Mouse (Mus musculus) megakaryocyte, embryonic 14.5 days (primary cell): ENCODE results near the gene Hcst. TPM values are rescaled to one million over a fixed set of nuclear protein-coding genes. Genes with fewer than 3 reads are reported as not detected.
A peak's percentile ranks its signal among the peaks of the same experiment; 100 is the strongest.

Experiments used
- H3K27me3 ChIP-seq: replicated peaks from 2 replicates; pipeline ENCODE3; 2012; ENCODE audit warnings: inconsistent platforms
- H3K36me3 ChIP-seq: replicated peaks from 2 replicates; pipeline ENCODE3; 2012; ENCODE audit warnings: low read length, inconsistent platforms, mixed read lengths
- H3K4me1 ChIP-seq: 2 replicates; pipeline ENCODE4 v1.6.1; 2012; ENCODE audit warnings: inconsistent platforms
- H3K4me3 ChIP-seq: replicated peaks from 2 replicates; pipeline ENCODE3; 2012; ENCODE audit warnings: moderate library complexity, mild to moderate bottlenecking, inconsistent platforms
- H3K9me3 ChIP-seq: 2 replicates; pipeline ENCODE4 v1.6.1; 2012; ENCODE audit warnings: inconsistent platforms
- FLI1 ChIP-seq: IDR thresholded peaks from 2 replicates; pipeline ENCODE4 v1.6.1; 2012; ENCODE audit warnings: low read length, inconsistent platforms, mixed read lengths
- GATA1 ChIP-seq: IDR thresholded peaks from 3 replicates; pipeline ENCODE4 v1.6.1; 2012; ENCODE audit warnings: mixed read lengths, low read length, inconsistent platforms, borderline replicate concordance
- polyA plus RNA-seq: library from polyadenylated mRNA; stranded (reverse); fragments of >175 nt; gene quantifications from 2 replicates; pipeline ENCODE4 v1.2.3, GENCODE M21; 2012; ENCODE audit warnings: low replicate concordance; ENCODE audit not compliant: insufficient read depth

The Hcst gene
- polyA plus RNA-seq, 1 experiment, result 11.1 TPM

- Histone ChIP-seq H3K4me1 (peaks cover 79% of the 10 kb centered on the region), H3K36me3 (no peaks in the 10 kb centered on the region), H3K4me3 (peak overlapping the region; percentile 94), H3K9me3 (0 out of 2 replicates have a peak, but pooled peaks cover 2% of the 10 kb centered on the region), H3K27me3 (no peaks in the 10 kb centered on the region)
- TF ChIP-seq FLI1 (no peak), GATA1 (no peak)
These were observed 1.8 kb downstream of the Hcst start for GRCm38 (mm10) chr7:30417856-30418255.

- Histone ChIP-seq H3K4me1 (peaks cover 78% of the 10 kb centered on the region), H3K9me3 (0 out of 2 replicates have a peak, but pooled peaks cover 2% of the 10 kb centered on the region), H3K27me3 (no peaks in the 10 kb centered on the region), H3K36me3 (no peaks in the 10 kb centered on the region), H3K4me3 (peak within 1 kb of the TSS; percentile 82)
- TF ChIP-seq GATA1 (no peak), FLI1 (no peak)
These were observed 6.1 kb downstream of the Hcst start, which contains the start of gene Tyrobp for GRCm38 (mm10) chr7:30413596-30413995. Gene Tyrobp, plus strand, starts transcription at chr7:30413760.

GRCm38 (mm10) chr7:30412735-30413147, 6.9 kb downstream of the Hcst start:
- Histone ChIP-seq H3K4me3 (peak overlapping the region; percentile 72), H3K9me3 (0 out of 2 replicates have a peak, but pooled peaks cover 2% of the 10 kb centered on the region), H3K27me3 (no peaks in the 10 kb centered on the region), H3K4me1 (peaks cover 73% of the 10 kb centered on the region), H3K36me3 (no peaks in the 10 kb centered on the region)
- TF ChIP-seq FLI1, result no peak
- no peak for TF ChIP-seq GATA1

- TF ChIP-seq FLI1, result no peak
- TF ChIP-seq GATA1, result no peak
- Histone ChIP-seq H3K4me3 (no peak overlapping the region), H3K9me3 (peaks cover 4% of the 10 kb centered on the region), H3K27me3 (no peaks in the 10 kb centered on the region), H3K4me1 (peaks cover 64% of the 10 kb centered on the region), H3K36me3 (no peaks in the 10 kb centered on the region)
These were observed 8.6 kb downstream of the Hcst start for GRCm38 (mm10) chr7:30411023-30411422.

- H3K4me1 ChIP-seq, result peaks cover 63% of the 10 kb centered on the region
- H3K9me3 ChIP-seq, result peaks cover 6% of the 10 kb centered on the region
- TF ChIP-seq GATA1 (no peak), FLI1 (no peak)
These were observed 9.9 kb downstream of the Hcst start for GRCm38 (mm10) chr7:30409789-30410188.

GRCm38 (mm10) chr7:30408639-30409038, 11.0 kb downstream of the Hcst start:
- Histone ChIP-seq H3K36me3 (no peaks in the 10 kb centered on the region), H3K27me3 (no peaks in the 10 kb centered on the region), H3K9me3 (peaks cover 6% of the 10 kb centered on the region), H3K4me1 (peaks cover 59% of the 10 kb centered on the region), H3K4me3 (no peak overlapping the region)
- no peak for TF ChIP-seq GATA1
- no peak for TF ChIP-seq FLI1

More at GRCm38 (mm10) chr7:30409789-30410188, 9.9 kb downstream of the Hcst start:
- Histone ChIP-seq H3K4me3 (no peak overlapping the region), H3K36me3 (no peaks in the 10 kb centered on the region), H3K27me3 (no peaks in the 10 kb centered on the region)

- no peak for TF ChIP-seq FLI1
- TF ChIP-seq GATA1, result no peak
- Histone ChIP-seq H3K4me3 (no peak overlapping the region), H3K9me3 (peaks cover 6% of the 10 kb centered on the region), H3K27me3 (no peaks in the 10 kb centered on the region), H3K36me3 (no peaks in the 10 kb centered on the region), H3K4me1 (peaks cover 13% of the 10 kb centered on the region)
These were observed 17.3 kb downstream of the Hcst start for GRCm38 (mm10) chr7:30402343-30402742.

- Histone ChIP-seq H3K9me3 (no peaks in the 10 kb centered on the region), H3K4me3 (no peak overlapping the region), H3K4me1 (peaks cover 19% of the 10 kb centered on the region), H3K27me3 (no peaks in the 10 kb centered on the region), H3K36me3 (no peaks in the 10 kb centered on the region)
- TF ChIP-seq FLI1, result no peak
- TF ChIP-seq GATA1, result no peak
These were observed 20.0 kb downstream of the Hcst start for GRCm38 (mm10) chr7:30399671-30400070.

- peak overlapping the region; percentile 83 for H3K4me3 ChIP-seq
- no peak for TF ChIP-seq FLI1
- TF ChIP-seq GATA1, result no peak
- no peaks in the 10 kb centered on the region for H3K9me3 ChIP-seq
- no peaks in the 10 kb centered on the region for H3K36me3 ChIP-seq
- H3K27me3 ChIP-seq, result no peaks in the 10 kb centered on the region
- peaks cover 36% of the 10 kb centered on the region for H3K4me1 ChIP-seq
These were observed 24.8 kb downstream of the Hcst start for GRCm38 (mm10) chr7:30394871-30395270.

GRCm38 (mm10) chr7:30394379-30394778, 25.3 kb downstream of the Hcst start:
- Histone ChIP-seq H3K27me3 (no peaks in the 10 kb centered on the region), H3K36me3 (no peaks in the 10 kb centered on the region), H3K4me3 (peak overlapping the region; percentile 84), H3K9me3 (no peaks in the 10 kb centered on the region), H3K4me1 (peaks cover 33% of the 10 kb centered on the region)
- TF ChIP-seq GATA1 (no peak), FLI1 (no peak)

- no peaks in the 10 kb centered on the region for H3K36me3 ChIP-seq
- H3K27me3 ChIP-seq, result no peaks in the 10 kb centered on the region
- H3K9me3 ChIP-seq, result no peaks in the 10 kb centered on the region
- H3K4me3 ChIP-seq, result peak overlapping the region; percentile 84
- H3K4me1 ChIP-seq, result peaks cover 33% of the 10 kb centered on the region
- TF ChIP-seq FLI1, result no peak
- no peak for TF ChIP-seq GATA1
These were observed 26.0 kb downstream of the Hcst start for GRCm38 (mm10) chr7:30393631-30394030.
